Mouse (Mus musculus) midbrain, embryonic 15.5 days (tissue): ENCODE results near the gene Vamp4. TPM values are rescaled to one million over a fixed set of nuclear protein-coding genes. Genes with fewer than 3 reads are reported as not detected.
A peak's percentile ranks its signal among the peaks of the same experiment; 100 is the strongest.
"Not testable (repeated sequence)": the region's sequence is repeated elsewhere in the genome, so short reads cannot be mapped to it uniquely, and the experiment has no call there.

Experiments used
- ATAC-seq: fragments of 200-750 bp; cut with Nextera tagmentation; replicated peaks from 2 replicates; pipeline ENCODE4 v1.8.0; 2017; ENCODE audit warnings: moderate TSS enrichment
- H3K27ac ChIP-seq: fragments of 300-500 bp; sonication (generic); 2 replicates; pipeline ENCODE4 v1.5.1; 2015; ENCODE audit warnings: mild to moderate bottlenecking, inconsistent platforms
- H3K27me3 ChIP-seq: fragments of 300-500 bp; sonication (generic); replicated peaks from 2 replicates; pipeline ENCODE4 v1.6.1; 2015; ENCODE audit warnings: inconsistent platforms
- H3K36me3 ChIP-seq: fragments of 300-500 bp; sonication (generic); replicated peaks from 2 replicates; pipeline ENCODE4 v1.6.1; 2015; ENCODE audit warnings: inconsistent platforms
- H3K4me1 ChIP-seq: fragments of 300-500 bp; sonication (generic); 2 replicates; pipeline ENCODE4 v1.6.1; 2015; ENCODE audit warnings: inconsistent platforms
- H3K4me2 ChIP-seq: fragments of 300-500 bp; sonication (generic); 2 replicates; pipeline ENCODE4 v1.6.1; 2015; ENCODE audit warnings: inconsistent platforms, mild to moderate bottlenecking, moderate library complexity
- H3K4me3 ChIP-seq: fragments of 300-500 bp; sonication (generic); 2 replicates; pipeline ENCODE4 v1.5.1; 2015; ENCODE audit warnings: mild to moderate bottlenecking, inconsistent platforms
- H3K9ac ChIP-seq: fragments of 300-500 bp; sonication (generic); 2 replicates; pipeline ENCODE4 v1.6.1; 2015; ENCODE audit warnings: mild to moderate bottlenecking, inconsistent platforms
- H3K9me3 ChIP-seq: fragments of 300-500 bp; sonication (generic); 2 replicates; pipeline ENCODE4 v1.6.1; 2016; ENCODE audit warnings: inconsistent platforms
- WGBS: fragments of 180-500 bp; shearing (Covaris S2); methylation state at CpG from one replicate; pipeline ENCODE4 v1.1.7; 2015; ENCODE audit warnings: mixed read lengths; 5-methylcytosine and 5-hydroxymethylcytosine counted together
- polyA plus RNA-seq: library from polyadenylated mRNA; unstranded; fragments of >200 nt; fragmentation: Nextera tagmentation; extraction: Ambion mirVana; gene quantifications from 2 replicates; pipeline ENCODE4 v1.2.1, GENCODE M21; 2015

Gene Vamp4
- polyA plus RNA-seq, 1 experiment from 2014 or later: 75.4 TPM

DNA sequence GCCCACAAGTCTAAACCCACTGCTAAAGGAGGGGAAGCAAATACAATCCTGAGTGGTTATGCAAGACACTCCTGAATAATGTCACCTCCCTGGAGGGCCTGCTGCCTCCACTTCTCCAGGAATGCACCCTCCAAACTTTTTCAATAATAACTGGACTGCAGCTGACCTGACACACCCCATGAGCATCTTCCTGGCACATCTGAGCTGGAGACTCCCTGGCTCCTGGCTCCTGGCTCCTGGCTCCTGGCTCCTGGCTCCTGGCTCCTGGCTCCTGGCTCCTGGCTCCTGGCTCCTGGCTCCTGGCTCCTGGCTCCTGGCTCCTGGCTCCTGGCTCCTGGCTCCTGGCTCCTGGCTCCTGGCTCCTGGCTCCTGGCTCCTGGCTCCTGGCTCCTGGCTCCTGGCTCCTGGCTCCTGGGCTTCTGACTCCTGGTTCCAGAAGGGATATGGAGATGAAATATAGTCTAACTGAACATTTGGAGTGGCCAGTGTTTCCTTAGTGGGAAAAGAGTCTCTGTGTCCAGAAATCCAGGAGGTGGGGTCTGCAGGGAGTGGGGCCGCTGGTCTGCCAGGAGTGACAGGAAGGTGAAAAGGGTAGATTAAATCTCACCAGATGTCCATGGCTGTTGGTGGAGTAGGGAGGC is 65.1 kb downstream of the Vamp4 start:
- not testable (repeated sequence) for H3K4me3 ChIP-seq, H3K4me2 ChIP-seq, H3K27ac ChIP-seq, H3K27me3 ChIP-seq, H3K9me3 ChIP-seq, H3K4me1 ChIP-seq, H3K36me3 ChIP-seq, H3K9ac ChIP-seq, ATAC-seq
- 72% methylated on average over 1 of the region's 1 CpGs for WGBS

DNA sequence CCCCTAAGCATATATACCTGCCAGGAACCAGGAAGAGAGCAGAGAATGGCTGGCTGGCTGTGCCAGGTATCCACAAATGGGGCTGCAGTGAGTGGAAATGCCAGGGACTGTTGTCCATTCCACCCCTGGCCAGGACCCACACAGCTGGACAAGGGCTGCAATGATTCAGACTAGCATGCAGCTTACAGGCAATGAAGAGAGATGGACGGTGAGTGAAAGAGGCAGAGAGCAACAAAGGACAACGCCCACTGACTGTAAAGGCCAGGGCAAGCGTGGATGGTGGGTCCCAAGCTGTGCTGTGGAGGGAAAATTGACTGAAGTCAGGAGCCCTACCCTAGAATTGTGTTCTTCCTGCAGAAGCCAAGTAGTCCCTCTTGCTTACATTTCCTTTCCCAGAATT is 66.2 kb downstream of the Vamp4 start:
- 70% methylated on average over 3 of the region's 3 CpGs for WGBS
- no peak for ATAC-seq
- Histone ChIP-seq H3K9me3 (no peaks in the 10 kb centered on the region), H3K27me3 (no peaks in the 10 kb centered on the region), H3K4me3 (no peak overlapping the region), H3K4me2 (no peak overlapping the region), H3K36me3 (no peaks in the 10 kb centered on the region), H3K4me1 (no peaks in the 10 kb centered on the region), H3K9ac (no peak overlapping the region), H3K27ac (no peak overlapping the region)

DNA sequence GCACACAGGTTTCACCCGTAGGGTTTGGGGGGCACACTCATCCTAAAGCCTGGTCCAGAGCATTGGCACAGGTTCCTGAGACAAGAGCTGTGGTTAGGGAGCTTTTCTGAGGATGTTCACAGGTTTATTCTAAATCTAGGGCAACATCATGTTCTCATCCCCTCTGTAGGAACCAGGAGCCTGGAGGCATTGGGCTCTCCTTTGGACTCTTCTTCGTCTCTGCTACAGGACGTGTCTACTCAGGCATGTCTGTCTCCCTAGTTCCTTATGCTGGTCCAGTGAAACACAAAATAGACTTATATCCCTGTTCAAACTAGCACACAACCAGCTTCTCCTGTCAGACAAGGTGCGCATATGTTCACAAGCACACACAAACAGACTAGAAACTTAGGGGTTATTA is 68.2 kb downstream of the Vamp4 start:
- 82% methylated on average over 4 of the region's 4 CpGs for whole genome bisulfite sequencing

DNA sequence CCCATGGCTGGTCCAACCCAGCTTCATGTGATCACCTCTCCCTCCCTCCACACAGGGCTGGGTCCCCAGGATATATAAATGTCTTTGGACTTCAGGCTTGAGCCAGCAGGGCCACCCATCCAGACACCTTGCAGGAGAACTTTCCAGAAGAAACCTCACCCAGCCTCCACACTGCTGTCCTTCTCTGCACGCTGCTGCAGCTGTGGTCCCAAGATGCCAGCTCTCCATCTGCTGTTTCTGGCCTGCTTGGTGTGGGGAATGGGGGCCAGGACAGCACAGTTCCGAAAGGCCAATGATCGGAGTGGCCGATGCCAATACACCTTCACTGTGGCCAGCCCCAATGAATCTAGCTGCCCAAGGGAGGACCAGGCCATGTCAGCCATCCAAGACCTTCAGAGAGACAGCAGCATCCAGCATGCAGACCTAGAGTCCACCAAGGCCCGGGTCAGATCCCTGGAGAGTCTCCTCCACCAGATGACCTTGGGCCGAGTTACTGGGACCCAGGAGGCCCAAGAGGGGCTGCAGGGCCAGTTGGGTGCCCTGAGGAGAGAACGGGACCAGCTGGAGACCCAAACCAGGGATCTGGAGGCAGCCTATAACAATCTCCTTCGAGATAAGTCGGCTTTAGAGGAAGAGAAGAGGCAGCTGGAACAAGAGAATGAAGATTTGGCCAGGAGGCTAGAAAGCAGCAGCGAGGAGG is 68.9 kb downstream of the Vamp4 start, which contains the start of gene Myoc:
Gene Myoc, plus strand, starts transcription at position 105 of the 700 bp plus-strand sequence.
- Histone ChIP-seq H3K36me3 (no peaks in the 10 kb centered on the region), H3K27ac (no peak within 1 kb of the TSS), H3K27me3 (no peaks in the 10 kb centered on the region), H3K9me3 (no peaks in the 10 kb centered on the region), H3K4me2 (no peak within 1 kb of the TSS), H3K4me1 (no peaks in the 10 kb centered on the region), H3K9ac (no peak within 1 kb of the TSS), H3K4me3 (no peak within 1 kb of the TSS)
- 83% methylated on average over 10 of the region's 10 CpGs for WGBS
- no peak for ATAC-seq

More for the DNA sequence above, 68.2 kb downstream of the Vamp4 start:
- Histone ChIP-seq H3K36me3 (no peaks in the 10 kb centered on the region), H3K9ac (no peak overlapping the region), H3K27ac (no peak overlapping the region), H3K4me3 (no peak overlapping the region), H3K4me2 (no peak overlapping the region), H3K4me1 (no peaks in the 10 kb centered on the region), H3K27me3 (no peaks in the 10 kb centered on the region), H3K9me3 (no peaks in the 10 kb centered on the region)
- ATAC-seq: no peak

DNA sequence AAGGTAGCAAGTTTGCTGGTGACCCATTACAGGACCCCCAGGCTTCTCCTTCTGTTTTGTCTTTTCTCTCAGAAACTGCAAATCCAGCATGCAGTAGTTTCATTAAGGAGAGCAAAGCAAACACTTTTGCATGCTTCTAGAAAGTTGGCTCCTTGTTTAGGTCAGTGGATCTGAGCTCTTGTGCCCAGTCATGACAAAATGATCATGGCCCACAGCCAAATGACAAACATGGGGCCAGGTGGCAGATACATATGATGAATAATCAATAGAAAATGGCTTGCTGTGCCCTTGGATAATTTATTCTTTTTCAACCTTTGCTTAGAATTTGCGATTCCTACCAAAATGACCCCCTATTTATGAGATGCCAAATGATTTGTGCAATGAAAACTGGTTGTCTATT is 69.5 kb downstream of the Vamp4 start:
- Histone ChIP-seq H3K9ac (no peak overlapping the region), H3K36me3 (no peaks in the 10 kb centered on the region), H3K4me1 (no peaks in the 10 kb centered on the region), H3K9me3 (no peaks in the 10 kb centered on the region), H3K4me3 (no peak overlapping the region), H3K4me2 (no peak overlapping the region), H3K27me3 (no peaks in the 10 kb centered on the region), H3K27ac (no peak overlapping the region)
- ATAC-seq: no peak
- WGBS: 89% methylated on average over 1 of the region's 1 CpGs

DNA sequence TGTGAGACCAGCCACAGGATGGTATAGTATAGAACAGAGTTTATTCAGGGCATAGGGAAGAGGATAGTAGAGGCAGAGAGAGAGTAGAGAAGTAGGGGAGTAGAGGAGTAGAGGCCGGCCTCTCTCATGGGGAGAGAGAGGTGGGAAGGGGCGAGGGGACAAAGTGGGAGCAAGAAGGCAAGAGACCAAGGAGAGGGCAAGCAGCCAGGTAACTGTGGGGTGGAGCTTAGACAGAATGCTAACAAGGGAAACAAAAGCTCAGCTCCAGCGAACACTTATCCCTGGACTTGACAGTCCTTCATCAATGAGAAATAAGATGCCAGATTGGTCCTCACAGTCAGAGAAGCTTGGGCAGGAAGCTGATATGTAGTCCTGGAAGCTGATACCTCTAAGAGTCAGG is 72.3 kb downstream of the Vamp4 start:
- Histone ChIP-seq H3K4me2 (no peak overlapping the region), H3K27ac (no peak overlapping the region), H3K4me1 (no peaks in the 10 kb centered on the region), H3K4me3 (no peak overlapping the region), H3K27me3 (no peaks in the 10 kb centered on the region), H3K9ac (no peak overlapping the region), H3K9me3 (no peaks in the 10 kb centered on the region), H3K36me3 (no peaks in the 10 kb centered on the region)
- WGBS: 79% methylated on average over 3 of the region's 3 CpGs
- ATAC-seq: no peak

DNA sequence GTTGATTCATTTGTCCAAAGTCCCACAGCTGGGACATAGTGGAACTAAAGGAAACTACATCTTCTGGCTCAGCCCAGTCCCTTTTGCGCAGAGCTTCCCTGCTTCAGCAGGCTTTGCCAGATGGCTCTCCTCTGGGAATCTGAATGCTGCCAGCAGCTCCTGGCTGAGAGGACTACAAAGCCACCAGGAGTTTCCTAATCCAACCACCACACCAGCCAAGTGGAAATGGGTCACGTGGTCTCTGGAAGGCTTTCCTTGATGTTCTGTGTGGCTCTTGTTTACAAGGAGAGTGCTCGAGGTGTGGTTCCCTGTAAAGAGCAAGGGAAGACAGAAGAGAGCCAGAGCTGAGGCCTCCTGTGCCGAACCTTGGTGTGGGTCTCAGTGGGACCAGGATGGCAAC is 73.4 kb downstream of the Vamp4 start:
- H3K27me3 ChIP-seq: no peaks in the 10 kb centered on the region
- no peaks in the 10 kb centered on the region for H3K4me1 ChIP-seq
- 32% methylated on average over 4 of the region's 4 CpGs for WGBS
- no peak overlapping the region for H3K9ac ChIP-seq
- H3K4me3 ChIP-seq: no peak overlapping the region
- H3K4me2 ChIP-seq: no peak overlapping the region
- no peaks in the 10 kb centered on the region for H3K9me3 ChIP-seq
- ATAC-seq: 0 out of 2 replicates have a peak, but pooled peaks have one; percentile 39
- H3K36me3 ChIP-seq: no peaks in the 10 kb centered on the region
- H3K27ac ChIP-seq: no peak overlapping the region

DNA sequence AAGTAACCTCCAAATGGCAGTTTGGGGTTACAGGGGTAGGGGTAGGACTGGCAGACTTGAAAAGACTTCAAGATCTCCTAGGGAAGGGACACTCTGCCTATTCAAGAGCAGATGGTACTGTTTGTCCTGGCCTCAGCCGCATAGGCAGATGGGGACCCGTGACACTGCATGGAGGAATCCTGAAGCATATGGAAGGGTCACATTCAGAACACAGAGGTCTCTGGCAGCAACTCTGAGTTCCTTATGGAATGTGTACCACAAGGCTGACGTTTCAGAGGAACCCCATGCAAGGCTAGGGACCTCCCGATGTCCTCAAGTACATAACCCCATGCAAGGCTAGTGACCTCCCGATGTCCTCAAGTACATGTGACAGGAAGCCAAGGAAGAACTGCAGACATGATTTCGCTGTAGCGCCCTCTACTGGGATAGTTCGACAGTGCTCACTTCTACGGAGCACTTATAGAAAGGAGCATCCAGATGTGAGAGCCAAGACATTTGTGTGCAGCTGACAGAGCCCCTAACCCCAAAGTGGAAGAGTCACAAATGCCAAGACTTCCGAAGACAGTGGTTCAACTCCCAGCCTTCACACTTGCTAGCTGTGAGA is 75.9 kb downstream of the Vamp4 start:
- no peak overlapping the region for H3K9ac ChIP-seq

DNA sequence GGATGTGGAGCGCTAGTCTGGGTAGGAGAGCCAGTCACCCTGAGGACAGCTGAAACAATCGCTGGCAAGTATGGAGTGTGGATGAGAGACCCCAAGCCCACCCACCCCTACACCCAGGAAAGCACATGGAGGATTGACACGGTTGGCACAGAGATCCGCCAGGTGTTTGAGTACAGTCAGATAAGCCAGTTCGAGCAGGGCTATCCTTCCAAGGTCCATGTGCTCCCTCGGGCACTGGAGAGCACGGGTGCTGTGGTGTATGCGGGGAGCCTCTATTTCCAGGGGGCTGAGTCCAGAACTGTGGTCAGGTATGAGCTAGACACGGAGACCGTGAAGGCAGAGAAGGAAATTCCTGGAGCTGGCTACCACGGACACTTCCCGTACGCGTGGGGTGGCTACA is 78.1 kb downstream of the Vamp4 start:
- no peaks in the 10 kb centered on the region for H3K36me3 ChIP-seq
- H3K4me2 ChIP-seq: no peak overlapping the region
- H3K4me3 ChIP-seq: no peak overlapping the region
- H3K9ac ChIP-seq: no peak overlapping the region
- H3K27ac ChIP-seq: no peak overlapping the region
- WGBS: 94% methylated on average over 14 of the region's 14 CpGs
- no peaks in the 10 kb centered on the region for H3K9me3 ChIP-seq
- H3K4me1 ChIP-seq: no peaks in the 10 kb centered on the region
- no peak for ATAC-seq
- H3K27me3 ChIP-seq: no peaks in the 10 kb centered on the region

More for the DNA sequence above, 75.9 kb downstream of the Vamp4 start:
- Histone ChIP-seq H3K4me2 (no peak overlapping the region), H3K4me3 (no peak overlapping the region), H3K27me3 (no peaks in the 10 kb centered on the region), H3K27ac (no peak overlapping the region), H3K9me3 (no peaks in the 10 kb centered on the region), H3K4me1 (no peaks in the 10 kb centered on the region), H3K36me3 (no peaks in the 10 kb centered on the region)
- 79% methylated on average over 10 of the region's 10 CpGs for WGBS
- ATAC-seq: no peak

Other genes with a start within 250 kb of the Vamp4 start
- 55.7 and 67.6 TPM in 2 replicates for gene Dnm3, start 92.5 kb upstream of the Vamp4 start, polyA plus RNA-seq
- 18.2 and 20.8 TPM in 2 replicates for gene Mettl13, start 22.0 kb upstream of the Vamp4 start, polyA plus RNA-seq
- gene Myoc, start 68.6 kb downstream of the Vamp4 start, polyA plus RNA-seq: not detected in 2 replicates
- gene Myocos, start 87.7 kb downstream of the Vamp4 start, polyA plus RNA-seq: not detected in 2 replicates
- gene Prrc2c, start 170.0 kb downstream of the Vamp4 start, polyA plus RNA-seq: 142 and 158 TPM in 2 replicates
- 0.19 and 0.27 TPM in 2 replicates for gene Fmo4, start 243.5 kb downstream of the Vamp4 start, polyA plus RNA-seq